Mouse (Mus musculus) kidney, postnatal 10 days (tissue): ENCODE measurements around the gene Elavl3.

Experiments used
- DNase-seq: peaks from one replicate; pipeline ENCODE4 v3.0.0; 2021; ENCODE audit warnings: mixed read lengths

Elavl3 gene

GRCm38 (mm10) chr9:22002194-22003162 lies 49.3 kb downstream of the Elavl3 start, which contains the start of the genes Ccdc151 and Prkcsh:
Ccdc151 (minus strand) TSS chr9:22002634.
Prkcsh (plus strand) TSS chr9:22002806.
- DNase-seq: peak; percentile 100

- no peak for DNase-seq
These were observed 50.2 kb downstream of the Elavl3 start for GRCm38 (mm10) chr9:22001633-22002032.

- no peak for DNase-seq
These were observed 51.5 kb downstream of the Elavl3 start for GRCm38 (mm10) chr9:22000296-22000695.

- DNase-seq: no peak
These were observed 55.5 kb downstream of the Elavl3 start for GRCm38 (mm10) chr9:21996178-21996867.

- no peak for DNase-seq
These were observed 59.6 kb downstream of the Elavl3 start for GRCm38 (mm10) chr9:21992227-21992626.

GRCm38 (mm10) chr9:21989230-21990110 lies 62.4 kb downstream of the Elavl3 start, which contains the start of gene Rgl3:
Rgl3 (minus strand) TSS chr9:21989446.
- peak; percentile 86 for DNase-seq

- peak; percentile 76 for DNase-seq
These were observed 63.3 kb downstream of the Elavl3 start for GRCm38 (mm10) chr9:21988421-21989101.

- DNase-seq: peak; percentile 39
These were observed 64.1 kb downstream of the Elavl3 start for GRCm38 (mm10) chr9:21987592-21988342.

GRCm38 (mm10) chr9:21983911-21984310 lies 67.9 kb downstream of the Elavl3 start:
- no peak for DNase-seq

- DNase-seq: no peak
These were observed 73.3 kb downstream of the Elavl3 start for GRCm38 (mm10) chr9:21978398-21979128.

GRCm38 (mm10) chr9:21977972-21978371 lies 73.9 kb downstream of the Elavl3 start:
- DNase-seq: peak; percentile 52

- no peak for DNase-seq
These were observed 74.5 kb downstream of the Elavl3 start for GRCm38 (mm10) chr9:21977331-21977730.

- DNase-seq: no peak
These were observed 75.1 kb downstream of the Elavl3 start for GRCm38 (mm10) chr9:21976626-21977175.

GRCm38 (mm10) chr9:21969304-21969703 lies 82.5 kb downstream of the Elavl3 start:
- DNase-seq: no peak

GRCm38 (mm10) chr9:21968883-21969282 lies 82.9 kb downstream of the Elavl3 start:
- no peak for DNase-seq
